Mouse (Mus musculus): ENCODE results near the gene Tatdn2. TPM values are rescaled to one million over a fixed set of nuclear protein-coding genes. Genes with fewer than 3 reads are reported as not detected.

Tatdn2 gene
- polyA plus RNA-seq (2012; rRNA removed; ENCODE audit: low replicate concordance): 13.8 and 16.6 TPM in 2 replicates

DNA sequence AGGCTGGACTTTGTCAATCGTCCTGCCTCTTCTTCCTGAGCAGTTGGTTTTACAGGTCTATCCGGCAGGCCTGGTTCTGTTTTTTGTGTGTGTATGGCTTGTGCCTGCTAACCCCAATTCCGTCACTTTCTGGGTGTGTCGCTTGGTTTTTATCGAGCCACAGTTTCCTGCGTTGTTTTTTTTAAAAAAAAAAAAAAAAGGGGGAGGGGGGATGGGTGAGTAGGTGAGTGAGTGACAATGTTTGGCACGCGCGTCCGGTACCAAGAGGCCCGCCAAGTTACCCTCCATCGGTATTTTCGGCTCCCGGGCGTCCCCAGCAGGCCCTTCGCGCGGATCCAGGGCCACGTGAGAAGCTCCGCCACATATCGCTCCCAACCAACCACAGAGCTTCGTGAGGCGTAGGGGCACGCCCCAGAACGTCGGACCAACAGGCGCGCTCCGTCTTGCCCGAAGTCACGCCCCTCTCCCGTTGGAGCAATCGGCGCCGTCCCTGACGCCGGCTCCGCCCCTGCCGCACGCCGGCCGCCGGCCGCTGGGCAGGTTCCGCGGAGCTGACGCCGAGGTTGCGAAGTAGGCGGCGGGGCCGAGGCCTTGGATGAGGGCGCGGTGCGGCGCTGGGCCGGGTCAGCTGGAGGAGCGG is at the start of gene Tatdn2:
TSS of gene Tatdn2 (plus strand) at position 469 of the 640 bp plus-strand sequence.

GRCm38 (mm10) chr6:113719878-113720277 is 23.0 kb downstream of the Tatdn2 start, which contains the start of gene Ghrl:
Gene Ghrl (minus strand): TSS chr6:113719880.

DNA sequence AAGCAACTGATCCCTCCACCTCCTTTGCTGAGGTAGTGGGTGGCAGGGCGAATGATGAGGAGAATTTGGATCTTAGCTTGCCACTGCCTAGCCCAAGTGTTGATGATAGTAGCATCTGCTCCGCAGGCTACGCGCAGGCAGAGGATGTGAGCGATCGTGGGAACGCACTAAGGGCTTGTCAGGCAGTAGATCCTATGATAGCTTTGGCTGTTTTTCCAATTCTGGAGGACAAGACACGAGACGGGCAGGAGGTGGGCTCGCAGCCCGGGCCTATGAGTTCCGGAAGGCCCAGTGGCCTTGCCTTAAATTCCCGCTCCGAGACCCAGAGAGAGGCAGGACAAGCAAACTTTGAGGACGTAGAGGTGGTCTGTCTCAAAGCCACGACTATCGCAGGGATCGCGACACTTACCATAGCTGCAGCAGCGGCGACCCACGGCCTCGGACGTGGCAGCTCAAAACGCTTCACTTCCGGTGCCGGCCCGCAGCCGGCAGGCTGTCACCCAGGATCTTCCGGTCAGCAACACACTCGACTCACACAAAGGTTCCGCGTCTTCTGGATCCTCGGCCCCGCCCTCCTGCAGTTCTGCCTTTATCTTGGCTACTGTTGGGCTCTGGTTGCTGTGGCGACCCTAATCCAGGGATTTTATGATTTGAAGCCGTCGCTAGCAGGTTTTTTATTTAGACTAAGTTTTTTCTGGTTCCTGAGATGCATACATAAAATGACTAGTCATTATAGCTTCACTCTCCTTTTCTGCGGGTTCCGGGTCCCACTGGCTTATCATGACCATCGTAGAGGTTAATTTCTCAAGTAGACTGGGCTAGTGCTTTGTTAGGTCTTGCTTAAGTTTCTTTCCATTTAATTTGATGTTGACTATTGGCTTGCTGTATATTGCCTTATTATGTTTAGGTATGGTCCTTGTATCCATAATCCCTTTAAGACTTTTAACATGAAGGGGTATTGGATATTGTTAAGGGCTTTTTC is 43.7 kb downstream of the Tatdn2 start, which contains the start of gene Sec13:
TSS of gene Sec13 (minus strand) at position 508 of the 982 bp plus-strand sequence.

Other genes starting within 250 kb of the Tatdn2 start
- 4.0 and 14.6 TPM in 2 replicates for gene Il17re, start 238.6 kb upstream of the Tatdn2 start, polyA plus RNA-seq (2012; rRNA removed; ENCODE audit: low replicate concordance)
- gene Il17rc, start 225.6 kb upstream of the Tatdn2 start, polyA plus RNA-seq (2012; rRNA removed; ENCODE audit: low replicate concordance): 244 and 628 TPM in 2 replicates
- 7.6 and 8.4 TPM in 2 replicates for gene Creld1, start 213.8 kb upstream of the Tatdn2 start, polyA plus RNA-seq (2012; rRNA removed; ENCODE audit: low replicate concordance)
- gene Prrt3, start 195.1 kb upstream of the Tatdn2 start, polyA plus RNA-seq (2012; rRNA removed; ENCODE audit: low replicate concordance): 0.04 and 0.15 TPM in 2 replicates
- gene Emc3, start 165.4 kb upstream of the Tatdn2 start, polyA plus RNA-seq (2012; rRNA removed; ENCODE audit: low replicate concordance): 18.4 and 21.6 TPM in 2 replicates
- 0.89 and 1.6 TPM in 2 replicates for gene Fancd2, start 165.4 kb upstream of the Tatdn2 start, polyA plus RNA-seq (2012; rRNA removed; ENCODE audit: low replicate concordance)
- not detected in 2 replicates for gene Fancd2os, start 96.3 kb upstream of the Tatdn2 start, polyA plus RNA-seq (2012; rRNA removed; ENCODE audit: low replicate concordance)
- gene Brk1, start 92.3 kb upstream of the Tatdn2 start, polyA plus RNA-seq (2012; rRNA removed; ENCODE audit: low replicate concordance): 67.1 and 90.7 TPM in 2 replicates
- gene Vhl, start 73.1 kb upstream of the Tatdn2 start, polyA plus RNA-seq (2012; rRNA removed; ENCODE audit: low replicate concordance): 5.1 and 7.9 TPM in 2 replicates
- gene Irak2, start 58.6 kb upstream of the Tatdn2 start, polyA plus RNA-seq (2012; rRNA removed; ENCODE audit: low replicate concordance): 40.6 and 58.1 TPM in 2 replicates
- 31.2 and 52.7 TPM in 2 replicates for gene Ghrl, start 22.8 kb downstream of the Tatdn2 start, polyA plus RNA-seq (2012; rRNA removed; ENCODE audit: low replicate concordance)
- 157 and 205 TPM in 2 replicates for gene Sec13, start 43.7 kb downstream of the Tatdn2 start, polyA plus RNA-seq (2012; rRNA removed; ENCODE audit: low replicate concordance)